Mouse (Mus musculus) stomach, postnatal 0 days (tissue): ENCODE measurements around the gene Zdhhc1. TPM values are rescaled to one million over a fixed set of nuclear protein-coding genes. Genes with fewer than 3 reads are reported as not detected.
A peak's percentile ranks its signal among the peaks of the same experiment; 100 is the strongest.

Experiments
- ATAC-seq: fragments of 200-750 bp; cut with Nextera tagmentation; 2 replicates; pipeline ENCODE4 v1.8.0; 2017; ENCODE audit not compliant: low FRiP score, low TSS enrichment
- DNase-seq: peaks from one replicate; pipeline ENCODE4 v3.0.0-alpha.2; 2016; ENCODE audit warnings: low spot score
- H3K27ac ChIP-seq: fragments of 300-500 bp; sonication (generic); replicated peaks from 2 replicates; pipeline ENCODE4 v1.5.1; 2014; ENCODE audit warnings: mild to moderate bottlenecking, control low read depth
- H3K27me3 ChIP-seq: fragments of 300-500 bp; sonication (generic); 2 replicates; pipeline ENCODE4 v1.6.1; 2014; ENCODE audit warnings: low read length; ENCODE audit not compliant: control insufficient read depth, insufficient read depth
- H3K36me3 ChIP-seq: fragments of 300-500 bp; sonication (generic); 2 replicates; pipeline ENCODE4 v1.6.1; 2014; ENCODE audit warnings: low read length, mixed read lengths; ENCODE audit not compliant: control insufficient read depth, insufficient read depth
- H3K4me1 ChIP-seq: fragments of 300-500 bp; sonication (generic); replicated peaks from 2 replicates; pipeline ENCODE4 v1.6.1; 2014; ENCODE audit warnings: antibody characterized with exemption; ENCODE audit not compliant: control insufficient read depth, insufficient read depth
- H3K4me2 ChIP-seq: fragments of 300-500 bp; sonication (generic); replicated peaks from 2 replicates; pipeline ENCODE4 v1.6.1; 2014; ENCODE audit warnings: low read depth, mild to moderate bottlenecking, control low read depth, moderate library complexity
- H3K4me3 ChIP-seq: fragments of 300-500 bp; sonication (generic); 2 replicates; pipeline ENCODE4 v1.5.1; 2014; ENCODE audit warnings: low read depth, low read length, control low read depth
- H3K9ac ChIP-seq: fragments of 300-500 bp; sonication (generic); 2 replicates; pipeline ENCODE4 v1.6.1; 2014; ENCODE audit warnings: mild to moderate bottlenecking, low read length, control low read depth, mixed read lengths
- H3K9me3 ChIP-seq: fragments of 300-500 bp; sonication (generic); 2 replicates; pipeline ENCODE4 v1.6.1; 2016; ENCODE audit warnings: low read length; ENCODE audit not compliant: control insufficient read depth
- CTCF ChIP-seq: IDR thresholded peaks from 2 replicates; pipeline ENCODE4 v1.5.1; 2016; ENCODE audit warnings: antibody characterized with exemption, low read depth, mild to moderate bottlenecking, moderate library complexity
- EP300 ChIP-seq: optimal IDR thresholded peaks from 2 replicates; pipeline ENCODE3; 2016; ENCODE audit warnings: antibody characterized with exemption
- WGBS: fragments of 180-500 bp; shearing (Covaris S2); extraction: QIAGEN DNeasy Blood & Tissue Kit; methylation state at CpG from one replicate; pipeline ENCODE4 v1.1.7; 2014; 5-methylcytosine and 5-hydroxymethylcytosine counted together
- polyA plus RNA-seq: library from polyadenylated mRNA; unstranded; fragments of >200 nt; fragmentation: Nextera tagmentation; extraction: Ambion mirVana; gene quantifications from 2 replicates; pipeline ENCODE4 v1.2.1, GENCODE M21; 2015

Gene Zdhhc1
- polyA plus RNA-seq, 1 experiment from 2014 or later: 15.6 TPM

GRCm38 (mm10) chr8:105474680-105475079 lies 22.0 kb downstream of the Zdhhc1 start:
- Histone ChIP-seq H3K27ac (peak overlapping the region; percentile 19), H3K9me3 (no peaks in the 10 kb centered on the region), H3K4me1 (peaks cover 2% of the 10 kb centered on the region; the same call in 1 of the 2 replicates), H3K9ac (no peak overlapping the region), H3K27me3 (no peaks in the 10 kb centered on the region), H3K4me3 (no peak overlapping the region), H3K36me3 (peaks cover 10% of the 10 kb centered on the region), H3K4me2 (0 out of 2 replicates have a peak overlapping the region, but pooled peaks have one; percentile 1)
- TF ChIP-seq CTCF: no peak
- TF ChIP-seq EP300: no peak
- no peak for ATAC-seq
- DNase-seq: no peak
- 20% methylated on average over 5 of the region's 5 CpGs for WGBS

- H3K4me2 ChIP-seq: 0 out of 2 replicates have a peak overlapping the region, but pooled peaks have one; percentile 11
- ATAC-seq: peak; percentile 52
Observed at GRCm38 (mm10) chr8:105473816-105474606, 22.7 kb downstream of the Zdhhc1 start.

GRCm38 (mm10) chr8:105472983-105473382 lies 23.7 kb downstream of the Zdhhc1 start:
- TF ChIP-seq CTCF (no peak), EP300 (no peak)
- no peak overlapping the region for H3K9ac ChIP-seq
- WGBS: 78% methylated on average over 9 of the region's 9 CpGs
- H3K4me2 ChIP-seq: no peak overlapping the region
- ATAC-seq: no peak
- no peaks in the 10 kb centered on the region for H3K9me3 ChIP-seq
- DNase-seq: no peak
- 0 out of 2 replicates have a peak, but pooled peaks cover 3% of the 10 kb centered on the region for H3K36me3 ChIP-seq
- H3K27ac ChIP-seq: no peak overlapping the region; the same call in 1 of the 2 replicates
- H3K27me3 ChIP-seq: no peaks in the 10 kb centered on the region
- H3K4me3 ChIP-seq: no peak overlapping the region
- peaks cover 2% of the 10 kb centered on the region; the same call in 1 of the 2 replicates for H3K4me1 ChIP-seq

More at GRCm38 (mm10) chr8:105473816-105474606, 22.7 kb downstream of the Zdhhc1 start:
- Histone ChIP-seq H3K4me3 (no peak overlapping the region), H3K27me3 (no peaks in the 10 kb centered on the region), H3K9ac (no peak overlapping the region), H3K4me1 (peaks cover 2% of the 10 kb centered on the region; the same call in 1 of the 2 replicates), H3K9me3 (no peaks in the 10 kb centered on the region), H3K36me3 (peaks cover 8% of the 10 kb centered on the region; the same call in 1 of the 2 replicates), H3K27ac (peak overlapping the region; percentile 75)
- 33% methylated on average over 17 of the region's 17 CpGs for WGBS
- peak; percentile 84 for DNase-seq
- TF ChIP-seq CTCF: no peak
- no peak for TF ChIP-seq EP300

GRCm38 (mm10) chr8:105472414-105472932 lies 24.2 kb downstream of the Zdhhc1 start:
- H3K36me3 ChIP-seq: peaks cover 6% of the 10 kb centered on the region; the same call in 1 of the 2 replicates
- WGBS: 68% methylated on average over 23 of the region's 23 CpGs

GRCm38 (mm10) chr8:105471314-105472015 lies 25.2 kb downstream of the Zdhhc1 start, which contains the start of gene Tppp3:
Gene Tppp3 (minus strand): TSS chr8:105471526.
- TF ChIP-seq EP300: no peak
- TF ChIP-seq CTCF: peak; percentile 77
- Histone ChIP-seq H3K9me3 (no peaks in the 10 kb centered on the region), H3K9ac (peak within 1 kb of the TSS; percentile 50), H3K4me1 (peaks cover 2% of the 10 kb centered on the region; the same call in 1 of the 2 replicates), H3K27me3 (no peaks in the 10 kb centered on the region), H3K36me3 (peaks cover 7% of the 10 kb centered on the region; the same call in 1 of the 2 replicates), H3K27ac (peak within 1 kb of the TSS; percentile 30), H3K4me3 (peak within 1 kb of the TSS; percentile 36), H3K4me2 (peak within 1 kb of the TSS; percentile 56)
- ATAC-seq (peak; percentile 95), DNase-seq (peak; percentile 97)
- WGBS: 9% methylated on average over 25 of the region's 25 CpGs

More at GRCm38 (mm10) chr8:105472414-105472932, 24.2 kb downstream of the Zdhhc1 start:
- TF ChIP-seq EP300 (no peak), CTCF (no peak)
- Histone ChIP-seq H3K4me3 (no peak overlapping the region), H3K9me3 (no peaks in the 10 kb centered on the region), H3K27ac (no peak overlapping the region), H3K4me2 (no peak overlapping the region), H3K4me1 (peaks cover 2% of the 10 kb centered on the region; the same call in 1 of the 2 replicates), H3K9ac (no peak overlapping the region), H3K27me3 (no peaks in the 10 kb centered on the region)
- DNase-seq: peak; percentile 16
- ATAC-seq: no peak
